9 mouse cellular contexts compared by ENCODE assay signal in genomic region chr2:16355611-16356105, GRCm38 (mm10). TPM values are rescaled to one million over a fixed set of nuclear protein-coding genes. Genes with fewer than 3 reads are reported as not detected.
DNase-seq lines count a peak whose midpoint lies in the region; ATAC-seq and TF ChIP-seq lines count a peak whose summit lies in the region.
"Had no signal": no experiment of that assay in that cellular context is flagged by ENCODE, and none has a peak within 500 bp of the region (broad histone marks: within the 10 kb centered on the region; RNA-seq: fewer than 3 reads in every experiment).

No protein-coding gene starts in this region.

- peak overlapping the region; percentile 92 for H3K4me2 ChIP-seq in kidney, postnatal 0 days (ENCODE audit: low read length)
- peak overlapping the region; percentile 82 for H3K4me2 ChIP-seq in stomach, embryonic 16.5 days (ENCODE audit: low read depth, low read length)

- H3K4me1 ChIP-seq in cerebellum, adult 2 months (ENCODE audit: control insufficient read depth, insufficient read depth, low read length): peaks cover 4% of the 10 kb centered on the region; the same call in 1 of the 2 replicates
- H3K4me1 ChIP-seq in forebrain, embryonic 10.5 days: peaks cover 30% of the 10 kb centered on the region
- peaks cover 8% of the 10 kb centered on the region; the same call in 1 of the 2 replicates for H3K4me1 ChIP-seq in kidney, postnatal 0 days (replicated peaks; ENCODE audit: insufficient read depth, low read length)
- peaks cover 6% of the 10 kb centered on the region; the same call in 1 of the 2 replicates for H3K4me1 ChIP-seq in stomach, embryonic 16.5 days (ENCODE audit: control insufficient read depth, insufficient read depth, low read length)

- WGBS in cerebellum, adult 2 months: under 1% methylated on average over 22 of the region's 22 CpGs
- WGBS in forebrain, embryonic 10.5 days: under 1% methylated on average over 22 of the region's 22 CpGs
- WGBS in kidney, postnatal 0 days: under 1% methylated on average over 22 of the region's 22 CpGs
- WGBS in stomach, embryonic 16.5 days: under 1% methylated on average over 22 of the region's 22 CpGs

- H3K27ac ChIP-seq in cerebellum, adult 2 months (ENCODE audit: insufficient read depth, low read length): peak overlapping the region; percentile 4; the same call in 1 of the 2 replicates
- peak overlapping the region; percentile 90 for H3K27ac ChIP-seq in forebrain, embryonic 10.5 days
- peak overlapping the region; percentile 89 for H3K27ac ChIP-seq in kidney, postnatal 0 days
- peak overlapping the region; percentile 86 for H3K27ac ChIP-seq in stomach, embryonic 16.5 days (ENCODE audit: low read length)

- H3K27me3 ChIP-seq in cerebellum, adult 2 months (ENCODE audit: control insufficient read depth, insufficient read depth, low read length): no peaks in the 10 kb centered on the region
- H3K27me3 ChIP-seq in forebrain, embryonic 10.5 days (ENCODE audit: poor library complexity, severe bottlenecking): peaks cover 13% of the 10 kb centered on the region
- H3K27me3 ChIP-seq in kidney, postnatal 0 days (ENCODE audit: insufficient read depth, low read length): no peaks in the 10 kb centered on the region
- H3K27me3 ChIP-seq in stomach, embryonic 16.5 days (ENCODE audit: control insufficient read depth, insufficient read depth, low read length): no peaks in the 10 kb centered on the region
- H3K27me3 ChIP-seq: CH12.LX had no signal

- H3K36me3 ChIP-seq in forebrain, embryonic 10.5 days (replicated peaks): no peaks in the 10 kb centered on the region
- H3K36me3 ChIP-seq in kidney, postnatal 0 days (ENCODE audit: insufficient read depth, low read length): no peaks in the 10 kb centered on the region
- no peaks in the 10 kb centered on the region for H3K36me3 ChIP-seq in stomach, embryonic 16.5 days (ENCODE audit: control insufficient read depth, insufficient read depth, low read length)

- TF ChIP-seq POLR2A in cerebellum, adult 2 months (IDR thresholded peaks at IDR 0.05; ENCODE audit: borderline replicate concordance, insufficient read depth, low read length): no peak

- no peak for DNase-seq in cerebellum, adult 2 months
- DNase-seq in cerebellum, adult 11 months: no peak
- peak; percentile 16 for DNase-seq in ovary, postnatal 14 days (ENCODE audit: low spot score)
- no peak for DNase-seq in ovary, adult 18-20 months (ENCODE audit: low spot score)
- peak; percentile 82 for DNase-seq in forebrain, embryonic 10.5 days (ENCODE audit: extremely low spot score, low spot score)
- DNase-seq in kidney, postnatal 0 days (ENCODE audit: low spot score): peak; percentile 86

- H3K4me3 ChIP-seq in cerebellum, adult 2 months (replicated peaks; ENCODE audit: insufficient read depth, low read depth, low read length): peak overlapping the region; percentile 61
- H3K4me3 ChIP-seq in forebrain, embryonic 10.5 days: peak overlapping the region; percentile 72
- peak overlapping the region; percentile 62 for H3K4me3 ChIP-seq in kidney, postnatal 0 days (replicated peaks; ENCODE audit: low read depth, low read length)
- H3K4me3 ChIP-seq in stomach, embryonic 16.5 days (replicated peaks; ENCODE audit: low read length): peak overlapping the region; percentile 75

- no peaks in the 10 kb centered on the region for H3K9me3 ChIP-seq in forebrain, embryonic 10.5 days
- no peaks in the 10 kb centered on the region for H3K9me3 ChIP-seq in kidney, postnatal 0 days (replicated peaks; ENCODE audit: low read length)
- H3K9me3 ChIP-seq in stomach, embryonic 16.5 days (replicated peaks; ENCODE audit: control insufficient read depth, low read length): no peaks in the 10 kb centered on the region

- no peak for TF ChIP-seq CTCF in cerebellum, adult 2 months (IDR thresholded peaks at IDR 0.05; ENCODE audit: borderline replicate concordance, insufficient read depth, low read depth, low read length)
- TF ChIP-seq CTCF in kidney, postnatal 0 days (IDR thresholded peaks at IDR 0.05; ENCODE audit: low read depth): no peak; the same call in 1 of the 2 replicates

- peak; percentile 83 for ATAC-seq in kidney, postnatal 0 days (replicated peaks; ENCODE audit: low FRiP score, low read depth)
- peak; percentile 32 for ATAC-seq in megakaryocyte-erythroid progenitor cell, adult 5-6 weeks (replicated peaks; ENCODE audit: low FRiP score, low TSS enrichment, poor library complexity, severe bottlenecking)
- peak; percentile 65 for ATAC-seq in stomach, embryonic 16.5 days (ENCODE audit: insufficient read depth, low FRiP score)

- peak overlapping the region; percentile 55 for H3K9ac ChIP-seq in kidney, postnatal 0 days (ENCODE audit: low read depth, low read length)
- H3K9ac ChIP-seq in stomach, embryonic 16.5 days (ENCODE audit: low read length): peak overlapping the region; percentile 78

RNA-seq across cellular contexts. Expression of gene Plxdc2, which starts 0.4 kb away (rescaled TPM):
- 18.3 and 19.1 TPM in 2 replicates for polyA plus RNA-seq in cerebellum, adult 2 months (2012; rRNA removed)
- 15.3 and 15.6 TPM in 2 replicates for polyA plus RNA-seq in forebrain, embryonic 10.5 days (2016; fragmentation: Nextera tagmentation; extraction: Ambion mirVana)
- 37.3 and 39.0 TPM in 2 replicates for polyA plus RNA-seq in kidney, postnatal 0 days (2015; fragmentation: Nextera tagmentation; extraction: Ambion mirVana)
- total RNA-seq in megakaryocyte-erythroid progenitor cell, adult 5-6 weeks (2014; fragmentation: Nextera tagmentation): 0.99 and 1.3 TPM in 2 replicates
- 0.61 and 1.3 TPM in 2 replicates for total RNA-seq in megakaryocyte-erythroid progenitor cell, adult 5-6 weeks (2017)
- 34.3 and 37.1 TPM in 2 replicates for polyA plus RNA-seq in stomach, embryonic 16.5 days (2015; fragmentation: Nextera tagmentation; extraction: Ambion mirVana)
- total RNA-seq: CH12.LX had no signal

Comparison
In these comparisons a context has a peak if more than half of its experiments do, and no peak if none do; other contexts are left out.
1. DNase-seq: peak in ovary, postnatal 14 days (single experiment), forebrain, embryonic 10.5 days (single experiment) and kidney, postnatal 0 days (single experiment); none in cerebellum, adult 2 months (0 of 2), cerebellum, adult 11 months (single experiment) and ovary, adult 18-20 months (single experiment).
2. H3K27ac ChIP-seq: peak in every context shown above with its lines; median percentile 90 in forebrain, embryonic 10.5 days; 89 in kidney, postnatal 0 days; 86 in stomach, embryonic 16.5 days; 4 in cerebellum, adult 2 months.
3. ATAC-seq: peak in every context shown above with its lines; median percentile 83 in kidney, postnatal 0 days; 65 in stomach, embryonic 16.5 days; 32 in megakaryocyte-erythroid progenitor cell, adult 5-6 weeks.
4. Peak in every context shown above with its lines, with median percentiles within 50 percentile points of each other: H3K4me3 ChIP-seq.